Mouse (Mus musculus): ENCODE measurements at regions not wholly inside any gene's neighbourhood (a gene's known extent, or its start where the extent isn't known, plus 50 kb on each side); places are given as distances from the start of the nearest gene placed in this dataset.

DNA sequence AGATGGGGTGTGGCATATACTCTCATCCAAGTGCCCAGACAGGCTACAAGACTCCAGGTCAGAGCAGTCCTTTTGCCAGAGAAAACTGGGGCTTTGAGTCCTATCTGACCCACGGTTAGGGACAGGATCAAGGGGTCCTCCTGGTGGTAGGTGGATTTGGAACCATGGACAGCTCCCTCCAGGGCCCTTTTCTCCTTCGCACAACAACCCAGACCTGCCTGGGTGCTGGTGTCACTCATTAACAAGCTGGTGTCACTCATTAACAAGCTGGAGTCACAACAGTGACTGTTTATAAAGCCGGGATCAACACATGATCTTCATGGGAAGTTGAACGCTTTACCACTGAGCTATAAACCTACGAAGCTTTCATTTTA lies 108.5 kb upstream of the Thy1 start:
- no peak for TF ChIP-seq POLR2A (IDR thresholded peaks at IDR 0.05; ENCODE audit: control insufficient read depth in 1 of 2, insufficient read depth in 1 of 2, low read depth in 1 of 2, low read length in 2 of 2, poor library complexity in 1 of 2)
- TF ChIP-seq EP300 (IDR thresholded peaks at IDR 0.05; ENCODE audit: low read depth in 1 of 2, low read length in 2 of 2), result no peak
- no peak for TF ChIP-seq NELFE (IDR thresholded peaks at IDR 0.05; ENCODE audit: low read depth, low read length)
